Mouse (Mus musculus): ENCODE data around the gene Olfr1043.

GRCm38 (mm10) chr2:86177720-86178119 lies 10.4 kb upstream of the Olfr1043 start, which contains the start of gene Olfr1044:
- TF ChIP-seq ZNF384 (IDR thresholded peaks at IDR 0.05; ENCODE audit: low read depth, low read length) (no peak), HCFC1 (IDR thresholded peaks at IDR 0.05; ENCODE audit: borderline replicate concordance, insufficient read depth, low read length) (no peak)

Measured in ES-E14 (cell line).